7 mouse cellular contexts compared by ENCODE assay signal in the genomic region with DNA sequence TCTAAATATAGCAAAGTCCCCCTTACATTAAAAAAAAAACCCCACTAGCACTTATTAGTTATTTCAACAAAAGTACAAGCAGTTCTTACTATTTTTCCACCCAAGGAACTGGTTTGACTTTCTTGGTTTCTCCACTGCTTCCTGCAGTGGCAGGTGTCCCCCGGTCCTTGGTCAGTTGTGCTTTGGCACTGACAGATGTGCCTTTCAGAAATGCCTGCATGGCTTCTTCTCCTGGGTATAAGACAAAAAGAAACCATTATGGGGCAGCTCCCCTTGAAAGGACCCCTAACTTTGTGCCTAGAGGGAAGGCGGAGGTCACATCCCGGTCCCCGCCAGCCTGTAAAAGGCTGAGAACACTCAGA. TPM values are rescaled to one million over a fixed set of nuclear protein-coding genes. Genes with fewer than 3 reads are reported as not detected.
A peak's percentile ranks its signal among the peaks of the same experiment; 100 is the strongest.
DNase-seq lines count a peak whose midpoint lies in the region; ATAC-seq and TF ChIP-seq lines count a peak whose summit lies in the region.

No protein-coding gene starts in this region.

- no peak for ATAC-seq in forebrain, embryonic 12.5 days (ENCODE audit: low FRiP score)
- ATAC-seq in limb, embryonic 15.5 days (ENCODE audit: insufficient number of reproducible peaks, low FRiP score, low TSS enrichment, low read depth) = no peak
- no peak; the same call in 1 of the 2 replicates for ATAC-seq in stomach, embryonic 15.5 days (ENCODE audit: insufficient read depth, low FRiP score, low read depth)

- DNase-seq in spleen, adult 2 months (ENCODE audit: low read depth in 1 of 2, low spot score in 2 of 2) = no peak
- DNase-seq in spleen, adult 12 weeks (ENCODE audit: low spot score) = no peak
- no peak for DNase-seq in gastrocnemius, postnatal 25 days
- no peak for DNase-seq in kidney, postnatal 10 days

- peak overlapping the region; percentile 82 for H3K4me3 ChIP-seq in spleen, adult 2 months (ENCODE audit: extremely low read depth, insufficient read depth, insufficient read length)
- peak overlapping the region; percentile 74 for H3K4me3 ChIP-seq in forebrain, embryonic 12.5 days (replicated peaks)
- H3K4me3 ChIP-seq in limb, embryonic 15.5 days = peak overlapping the region; percentile 82
- H3K4me3 ChIP-seq in stomach, embryonic 15.5 days (replicated peaks) = peak overlapping the region; percentile 73

- no peaks in the 10 kb centered on the region for H3K9me3 ChIP-seq in forebrain, embryonic 12.5 days
- no peaks in the 10 kb centered on the region for H3K9me3 ChIP-seq in limb, embryonic 15.5 days
- no peaks in the 10 kb centered on the region for H3K9me3 ChIP-seq in stomach, embryonic 15.5 days

- WGBS in spleen, adult 2 months = 2% methylated on average over 4 of the region's 4 CpGs
- 0% methylated on average over 4 of the region's 4 CpGs for WGBS in forebrain, embryonic 12.5 days
- 0% methylated on average over 4 of the region's 4 CpGs for WGBS in limb, embryonic 15.5 days
- 0% methylated on average over 4 of the region's 4 CpGs for WGBS in stomach, embryonic 15.5 days

- no peaks in the 10 kb centered on the region; the same call in 1 of the 2 replicates for H3K36me3 ChIP-seq in spleen, adult 2 months (ENCODE audit: control insufficient read depth, insufficient read depth, low read length)
- H3K36me3 ChIP-seq in forebrain, embryonic 12.5 days (replicated peaks) = peaks cover 23% of the 10 kb centered on the region
- H3K36me3 ChIP-seq in limb, embryonic 15.5 days = peaks cover 18% of the 10 kb centered on the region
- peaks cover 2% of the 10 kb centered on the region for H3K36me3 ChIP-seq in stomach, embryonic 15.5 days

- TF ChIP-seq POLR2A in spleen, adult 2 months (IDR thresholded peaks at IDR 0.05; ENCODE audit: low read depth, low read length) = no peak

- H3K27me3 ChIP-seq in spleen, adult 2 months (ENCODE audit: control insufficient read depth, insufficient read depth, low read length) = no peaks in the 10 kb centered on the region
- H3K27me3 ChIP-seq in forebrain, embryonic 12.5 days = no peaks in the 10 kb centered on the region
- H3K27me3 ChIP-seq in limb, embryonic 15.5 days = no peaks in the 10 kb centered on the region
- H3K27me3 ChIP-seq in stomach, embryonic 15.5 days (replicated peaks) = no peaks in the 10 kb centered on the region

- H3K27ac ChIP-seq in spleen, adult 2 months (ENCODE audit: insufficient read depth, low read length) = 0 out of 2 replicates have a peak overlapping the region, but pooled peaks have one; percentile 15
- peak overlapping the region; percentile 98 for H3K27ac ChIP-seq in forebrain, embryonic 12.5 days
- H3K27ac ChIP-seq in limb, embryonic 15.5 days = peak overlapping the region; percentile 99
- H3K27ac ChIP-seq in stomach, embryonic 15.5 days = peak overlapping the region; percentile 98

- H3K9ac ChIP-seq in forebrain, embryonic 12.5 days = peak overlapping the region; percentile 89
- peak overlapping the region; percentile 94 for H3K9ac ChIP-seq in limb, embryonic 15.5 days
- peak overlapping the region; percentile 89 for H3K9ac ChIP-seq in stomach, embryonic 15.5 days

- H3K4me1 ChIP-seq in spleen, adult 2 months (ENCODE audit: control insufficient read depth, insufficient read depth, insufficient read length) = peaks cover 4% of the 10 kb centered on the region; the same call in 1 of the 2 replicates
- peaks cover 20% of the 10 kb centered on the region for H3K4me1 ChIP-seq in forebrain, embryonic 12.5 days
- H3K4me1 ChIP-seq in limb, embryonic 15.5 days = peaks cover 15% of the 10 kb centered on the region
- H3K4me1 ChIP-seq in stomach, embryonic 15.5 days = peaks cover 10% of the 10 kb centered on the region; the same call in 1 of the 2 replicates

- H3K4me2 ChIP-seq in forebrain, embryonic 12.5 days = peak overlapping the region; percentile 85
- peak overlapping the region; percentile 81 for H3K4me2 ChIP-seq in limb, embryonic 15.5 days
- peak overlapping the region; percentile 76 for H3K4me2 ChIP-seq in stomach, embryonic 15.5 days

- TF ChIP-seq CTCF in spleen, adult 2 months (IDR thresholded peaks at IDR 0.05; ENCODE audit: extremely low read depth, insufficient read depth, insufficient read length, insufficient replicate concordance) = no peak

RNA-seq across cellular contexts. Expression of a gene that starts 0.2 kb away (rescaled TPM):
- polyA plus RNA-seq in spleen, adult 2 months (2012; rRNA removed) = 0.22 and 0.63 TPM in 2 replicates
- 181 and 190 TPM in 2 replicates for polyA plus RNA-seq in forebrain, embryonic 12.5 days (2016; fragmentation: Nextera tagmentation; extraction: Ambion mirVana)
- 75.9 and 87.0 TPM in 2 replicates for polyA plus RNA-seq in limb, embryonic 15.5 days (2015; fragmentation: Nextera tagmentation; extraction: Ambion mirVana)
- polyA plus RNA-seq in stomach, embryonic 15.5 days (2015; fragmentation: Nextera tagmentation; extraction: Ambion mirVana) = 109 and 117 TPM in 2 replicates
- 1 to 10 TPM; 6.1 to 6.2 TPM for total RNA-seq in gastrocnemius, postnatal 25 days (2021)

RNA-seq across cellular contexts. Expression of a gene that starts 19.0 kb away (rescaled TPM):
- 2.9 and 5.8 TPM in 2 replicates for polyA plus RNA-seq in spleen, adult 2 months (2012; rRNA removed)
- polyA plus RNA-seq in forebrain, embryonic 12.5 days (2016; fragmentation: Nextera tagmentation; extraction: Ambion mirVana) = not detected in 2 replicates
- 2.5 TPM in 1 of 2 replicates, not detected in the other for polyA plus RNA-seq in limb, embryonic 15.5 days (2015; fragmentation: Nextera tagmentation; extraction: Ambion mirVana)
- 0.10 TPM in 1 of 2 replicates, not detected in the other for polyA plus RNA-seq in stomach, embryonic 15.5 days (2015; fragmentation: Nextera tagmentation; extraction: Ambion mirVana)
- 10 to 100 TPM in 1 of 2 experiments, 1 to 10 TPM in 1; 1.9 to 87.3 TPM for total RNA-seq in gastrocnemius, postnatal 25 days (2021)

RNA-seq across cellular contexts. Expression of a gene that starts 20.0 kb away (rescaled TPM):
- polyA plus RNA-seq in spleen, adult 2 months (2012; rRNA removed) = 51.0 and 62.8 TPM in 2 replicates
- 221 and 223 TPM in 2 replicates for polyA plus RNA-seq in forebrain, embryonic 12.5 days (2016; fragmentation: Nextera tagmentation; extraction: Ambion mirVana)
- 259 and 273 TPM in 2 replicates for polyA plus RNA-seq in limb, embryonic 15.5 days (2015; fragmentation: Nextera tagmentation; extraction: Ambion mirVana)
- 224 and 234 TPM in 2 replicates for polyA plus RNA-seq in stomach, embryonic 15.5 days (2015; fragmentation: Nextera tagmentation; extraction: Ambion mirVana)
- 100 to 1,000 TPM; 362 to 414 TPM for total RNA-seq in gastrocnemius, postnatal 25 days (2021)

Comparison
In these comparisons a context has a peak if more than half of its experiments do, and no peak if none do; other contexts are left out.
1. H3K27ac ChIP-seq: peak in every context shown above with its lines; median percentile 99 in limb, embryonic 15.5 days; 98 in forebrain, embryonic 12.5 days; 98 in stomach, embryonic 15.5 days; 15 in spleen, adult 2 months.
2. RNA of a gene that starts 0.2 kb away (polyA plus RNA-seq): 181 to 190 TPM in forebrain, embryonic 12.5 days, 109 to 117 TPM in stomach, embryonic 15.5 days and 75.9 to 87.0 TPM in limb, embryonic 15.5 days; 0.22 to 0.63 TPM in spleen, adult 2 months; every median in the first group is over 10 times any median in the second.
3. Peak in every context shown above with its lines, with median percentiles within 50 percentile points of each other: H3K4me3 ChIP-seq, H3K4me2 ChIP-seq and H3K9ac ChIP-seq.